Mouse (Mus musculus) cortical plate, adult 2 months (tissue): Measurements from ENCODE around the gene Mybph.

Experiments
- CTCF ChIP-seq: fragments of 200-500 bp; IDR thresholded peaks from 2 replicates; pipeline ENCODE4 v1.5.1; 2011; ENCODE audit warnings: mild to moderate bottlenecking, control low read depth, low read length; ENCODE audit not compliant: insufficient read depth; ENCODE audit errors: extremely low read depth
- POLR2A ChIP-seq: fragments of 200-500 bp; IDR thresholded peaks from 2 replicates; pipeline ENCODE4 v1.6.1; 2011; ENCODE audit warnings: mild to moderate bottlenecking, low read length, control low read depth; ENCODE audit not compliant: insufficient read depth; ENCODE audit errors: extremely low read depth

GRCm38 (mm10) chr1:134193674-134194197 is 488 bp downstream of the Mybph start:
- TF ChIP-seq CTCF = no peak
- no peak for TF ChIP-seq POLR2A
